Mouse (Mus musculus) cerebellum, postnatal 36 days (tissue): ENCODE data around the gene 1700025G04Rik.
"Not testable (repeated sequence)": the region's sequence is repeated elsewhere in the genome, so short reads cannot be mapped to it uniquely, and the experiment has no call there.

Experiments used
- DNase-seq, 2 experiments: peaks; one replicate each; pipeline ENCODE4 v3.0.0; 2021 to 2022; ENCODE audit warnings: mixed read lengths in 2 of 2

The 1700025G04Rik gene

GRCm38 (mm10) chr1:151848286-151848685 lies 241.6 kb downstream of the 1700025G04Rik start:
- DNase-seq = no peak

- DNase-seq = peak in 1 of 2 experiments; percentile 39
Observed at GRCm38 (mm10) chr1:151845926-151846782, 243.8 kb downstream of the 1700025G04Rik start.

- no peak for DNase-seq
Observed at GRCm38 (mm10) chr1:151845252-151845832, 244.6 kb downstream of the 1700025G04Rik start.

DNA sequence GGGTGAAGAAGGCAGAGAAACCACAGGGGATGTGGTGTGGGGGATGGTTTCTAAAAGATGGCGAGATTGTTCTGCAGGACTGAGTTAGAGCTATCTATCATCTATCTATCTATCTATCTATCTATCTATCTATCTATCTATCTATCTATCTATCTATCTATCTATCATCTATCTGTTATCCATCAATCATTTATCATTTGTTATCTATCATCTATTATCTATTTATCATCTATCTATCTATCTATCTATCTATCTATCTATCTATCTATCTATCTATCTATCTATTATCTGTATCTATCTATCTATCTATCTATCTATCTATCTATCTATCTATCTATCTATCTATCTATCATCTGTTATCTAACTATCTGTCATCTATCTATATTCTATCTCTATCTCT lies 249.6 kb downstream of the 1700025G04Rik start:
- DNase-seq = not testable (repeated sequence)

- DNase-seq = peak in 1 of 2 experiments; percentile 32
Observed at GRCm38 (mm10) chr1:151835261-151835660, 254.7 kb downstream of the 1700025G04Rik start.

GRCm38 (mm10) chr1:151831791-151832190 lies 258.1 kb downstream of the 1700025G04Rik start:
- DNase-seq = no peak

DNA sequence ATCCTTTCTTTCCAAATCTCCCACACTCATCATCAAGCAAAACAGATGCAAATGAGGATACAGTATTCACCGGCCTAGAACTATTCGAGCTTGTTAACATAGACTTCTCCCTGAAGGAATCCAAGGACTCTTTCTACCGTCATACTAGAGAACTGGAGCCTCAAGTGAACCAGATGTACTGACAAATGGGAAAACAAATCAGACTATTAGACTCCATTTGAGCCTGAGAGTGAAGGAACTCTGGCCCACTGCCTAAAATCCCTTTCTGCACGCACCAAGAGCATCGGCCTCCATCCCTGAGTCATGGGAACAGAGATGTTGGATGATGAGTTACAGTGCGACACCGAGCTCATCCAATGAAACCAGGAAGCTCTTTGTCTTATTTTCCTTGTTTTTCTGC lies 264.9 kb downstream of the 1700025G04Rik start:
- no peak for DNase-seq

GRCm38 (mm10) chr1:151820457-151820856 lies 269.5 kb downstream of the 1700025G04Rik start:
- peak; percentile 58 to 81 for DNase-seq

- DNase-seq = no peak
Observed at GRCm38 (mm10) chr1:151819190-151819589, 270.7 kb downstream of the 1700025G04Rik start.

GRCm38 (mm10) chr1:151816051-151816450 lies 273.9 kb downstream of the 1700025G04Rik start:
- DNase-seq = no peak

DNA sequence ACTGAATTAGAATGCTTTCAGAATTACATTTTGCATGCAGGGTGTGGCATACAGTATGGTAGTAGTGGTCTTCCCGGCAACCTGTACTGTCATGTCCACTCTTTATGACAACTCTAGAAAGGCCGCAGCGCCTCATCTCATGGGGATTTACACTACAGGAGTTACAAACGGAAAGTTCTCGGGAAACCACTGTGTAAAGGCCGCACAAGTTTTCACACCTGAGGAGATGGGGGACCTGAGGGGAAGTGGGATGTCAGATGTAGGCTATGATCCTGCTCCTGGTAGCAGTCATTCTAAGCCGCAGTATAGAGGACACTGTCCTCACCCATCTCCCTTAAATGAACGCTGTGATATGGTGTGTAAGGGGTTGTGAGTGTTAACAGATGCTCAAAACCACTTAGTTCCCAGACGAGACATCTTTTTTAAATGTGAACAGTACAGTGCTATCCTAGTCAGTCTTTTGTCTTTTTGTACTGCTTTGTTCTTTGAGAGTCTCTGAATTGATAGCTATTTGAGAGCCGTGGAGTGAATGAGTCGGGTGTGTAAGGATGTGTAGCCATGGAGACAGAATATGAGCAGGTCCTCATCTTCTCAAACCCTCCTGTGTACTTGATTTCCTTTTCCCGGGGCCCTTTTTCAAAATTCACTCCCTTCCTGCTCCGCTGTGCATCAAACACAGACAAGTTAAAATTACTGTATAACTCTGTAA lies 277.8 kb downstream of the 1700025G04Rik start:
- DNase-seq = no peak

DNA sequence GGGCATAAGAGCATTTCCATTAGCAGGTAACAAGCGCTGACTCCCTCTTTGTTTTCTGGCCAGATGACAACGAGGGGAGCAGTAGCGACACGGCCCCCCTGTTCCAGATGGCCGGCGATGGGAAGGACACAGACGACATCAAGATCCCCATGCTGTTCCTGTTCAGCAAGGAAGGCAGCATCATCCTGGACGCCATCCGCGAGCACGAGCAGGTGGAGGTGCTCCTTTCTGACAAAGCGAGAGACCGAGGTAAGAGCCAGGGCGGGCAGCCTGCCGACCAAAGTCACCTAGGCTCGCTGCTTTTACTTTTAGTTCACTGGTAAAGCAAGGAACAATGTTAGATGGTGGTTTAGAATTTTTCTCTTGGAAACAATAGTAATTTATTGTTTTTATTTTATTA lies 278.5 kb downstream of the 1700025G04Rik start:
- peak in 1 of 2 experiments; percentile 24 for DNase-seq

GRCm38 (mm10) chr1:151810628-151811421 lies 279.1 kb downstream of the 1700025G04Rik start:
- no peak for DNase-seq

- DNase-seq = no peak
Observed at GRCm38 (mm10) chr1:151807286-151807685, 282.6 kb downstream of the 1700025G04Rik start.

GRCm38 (mm10) chr1:151802795-151803194 lies 287.1 kb downstream of the 1700025G04Rik start:
- not testable (repeated sequence) for DNase-seq
